Mouse (Mus musculus) testis, adult 2 months (tissue): ENCODE measurements around the gene Osbpl8.

Experiments used
- CTCF ChIP-seq: fragments of 200-500 bp; IDR thresholded peaks from 2 replicates; pipeline ENCODE4 v1.5.1; 2012; ENCODE audit warnings: low read depth, mild to moderate bottlenecking, inconsistent platforms, low read length, moderate library complexity; ENCODE audit not compliant: control insufficient read depth, insufficient read depth, insufficient replicate concordance
- POLR2A ChIP-seq: fragments of 200-500 bp; IDR thresholded peaks from 2 replicates; pipeline ENCODE4 v1.6.1; 2012; ENCODE audit warnings: low read depth, mild to moderate bottlenecking, inconsistent platforms, low read length, moderate library complexity; ENCODE audit not compliant: control insufficient read depth

- no peak for TF ChIP-seq POLR2A
- no peak for TF ChIP-seq CTCF
Measured at GRCm38 (mm10) chr10:111144371-111144959, 20.1 kb upstream of the Osbpl8 start.
